In the genomic region with DNA sequence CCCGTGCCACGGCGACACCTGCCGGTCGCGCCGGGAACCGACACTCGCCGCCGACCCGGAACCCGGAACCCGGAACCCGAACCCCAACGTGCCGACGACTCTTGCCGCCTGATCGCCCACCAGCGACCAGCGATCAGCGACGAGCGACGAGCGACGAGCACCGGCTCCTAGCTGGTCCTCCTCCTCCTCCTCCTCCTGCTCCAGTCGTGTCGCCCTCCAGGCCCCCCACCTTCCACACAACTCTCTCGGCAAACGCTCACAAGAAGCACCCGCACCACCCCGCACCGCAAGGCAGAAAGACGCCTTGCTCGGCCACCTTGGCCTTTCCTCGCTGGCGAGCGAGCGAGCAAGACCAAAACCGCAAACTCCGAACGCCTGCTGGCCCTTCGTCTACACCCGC, we compare ENCODE assay signal across 8 mouse cellular contexts.
DNase-seq lines count a peak whose midpoint lies in the region; ATAC-seq and TF ChIP-seq lines count a peak whose summit lies in the region.
"Not testable (repeated sequence)": the region's sequence is repeated elsewhere in the genome, so short reads cannot be mapped to it uniquely, and the experiment has no call there.

No protein-coding gene starts in this region.

- H3ac ChIP-seq in C2C12 (ENCODE audit: control insufficient read depth, insufficient read length, low read depth), result not testable (repeated sequence)

- H3K79me3 ChIP-seq in C2C12 (ENCODE audit: low read depth), result not testable (repeated sequence)

- 8% methylated on average over 16 of the region's 47 CpGs for WGBS in heart, embryonic 14.5 days
- 3% methylated on average over 22 of the region's 47 CpGs for WGBS in kidney, adult 2 months
- WGBS in liver, embryonic 13.5 days (ENCODE audit: insufficient replicate concordance), result 7% methylated on average over 20 of the region's 47 CpGs
- 14% methylated on average over 22 of the region's 47 CpGs for WGBS in midbrain, embryonic 15.5 days
- 10% methylated on average over 12 of the region's 47 CpGs for WGBS in stomach, embryonic 14.5 days

- peak overlapping the region; percentile 57 for H3K4me2 ChIP-seq in heart, embryonic 14.5 days (ENCODE audit: low read length)
- peak overlapping the region; percentile 66 for H3K4me2 ChIP-seq in liver, embryonic 13.5 days
- peak overlapping the region; percentile 40 for H3K4me2 ChIP-seq in midbrain, embryonic 15.5 days
- peak overlapping the region; percentile 34; the same call in 1 of the 2 replicates for H3K4me2 ChIP-seq in stomach, embryonic 14.5 days (replicated peaks; ENCODE audit: low read depth, low read length)

- not testable (repeated sequence) for TF ChIP-seq CTCF in C2C12 (IDR thresholded peaks at IDR 0.05; ENCODE audit: control insufficient read depth, insufficient read depth, insufficient read length); embryonic fibroblast, embryonic 13.5 days (IDR thresholded peaks at IDR 0.05; ENCODE audit: borderline replicate concordance, insufficient read depth, low read length); kidney, adult 2 months (conservative IDR thresholded peaks at IDR 0.05; ENCODE audit: insufficient read depth, insufficient read length, low read depth, low read length)

- not testable (repeated sequence) for ATAC-seq in heart, embryonic 14.5 days (ENCODE audit: insufficient number of reproducible peaks, insufficient read depth, low FRiP score, low read depth); liver, embryonic 13.5 days (ENCODE audit: low read depth); midbrain, embryonic 15.5 days (replicated peaks); stomach, embryonic 14.5 days (ENCODE audit: insufficient number of reproducible peaks, insufficient read depth, low FRiP score, low read depth)

- H3K9ac ChIP-seq in heart, embryonic 14.5 days (ENCODE audit: low read length); midbrain, embryonic 15.5 days; stomach, embryonic 14.5 days (replicated peaks; ENCODE audit: low read depth, low read length): not testable (repeated sequence)
- H3K9ac ChIP-seq in liver, embryonic 13.5 days, result peak overlapping the region; percentile 59; the same call in 1 of the 2 replicates

- H3K9me3 ChIP-seq in heart, embryonic 14.5 days (ENCODE audit: control insufficient read depth, low read length); liver, embryonic 13.5 days (replicated peaks); midbrain, embryonic 15.5 days; stomach, embryonic 14.5 days (ENCODE audit: control insufficient read depth, low read depth, low read length): not testable (repeated sequence)

- not testable (repeated sequence) for H3K27ac ChIP-seq in embryonic fibroblast, embryonic 13.5 days (ENCODE audit: insufficient read depth, low read length); heart, embryonic 14.5 days (replicated peaks in 1 of 2; ENCODE audit: control insufficient read depth in 1 of 2, insufficient read depth in 1 of 2, low read depth in 2 of 2, low read length in 2 of 2); liver, embryonic 13.5 days; stomach, embryonic 14.5 days (ENCODE audit: low read length)
- H3K27ac ChIP-seq in kidney, adult 2 months (ENCODE audit: insufficient read depth, low read depth, low read length), result peak overlapping the region; percentile 50; the same call in 1 of the 2 replicates
- H3K27ac ChIP-seq in midbrain, embryonic 15.5 days, result 0 out of 2 replicates have a peak overlapping the region, but pooled peaks have one; percentile 58

- not testable (repeated sequence) for H3K79me2 ChIP-seq in C2C12 (ENCODE audit: control insufficient read depth, insufficient read depth)

- not testable (repeated sequence) for H3K27me3 ChIP-seq in C2C12 (ENCODE audit: control insufficient read depth, insufficient read depth, insufficient read length); heart, embryonic 14.5 days (ENCODE audit: control insufficient read depth, insufficient read depth, low read length); kidney, adult 2 months (replicated peaks; ENCODE audit: control insufficient read depth, insufficient read depth, low read length); liver, embryonic 13.5 days; midbrain, embryonic 15.5 days (replicated peaks); stomach, embryonic 14.5 days (ENCODE audit: control insufficient read depth, insufficient read depth, low read length)

- not testable (repeated sequence) for H3K4me1 ChIP-seq in embryonic fibroblast, embryonic 13.5 days (ENCODE audit: control insufficient read depth, insufficient read depth, low read length); heart, embryonic 14.5 days (ENCODE audit: control insufficient read depth in 2 of 2, insufficient read depth in 2 of 2, low read length in 2 of 2); kidney, adult 2 months (ENCODE audit: control insufficient read depth, insufficient read depth, low read length); liver, embryonic 13.5 days (replicated peaks); midbrain, embryonic 15.5 days; stomach, embryonic 14.5 days (ENCODE audit: control insufficient read depth, insufficient read depth, low read length)

- DNase-seq in cerebellum, adult 11 months, result peak; percentile 31
- DNase-seq in kidney, adult 2 months, result peak; percentile 4
- DNase-seq in liver, embryonic 13.5 days, result not testable (repeated sequence)

- TF ChIP-seq POLR2A in embryonic fibroblast, embryonic 13.5 days (IDR thresholded peaks at IDR 0.05; ENCODE audit: low read depth, low read length); kidney, adult 2 months (IDR thresholded peaks at IDR 0.05; ENCODE audit: low read depth, low read length): not testable (repeated sequence)

- H3K4me3 ChIP-seq in C2C12 (ENCODE audit: insufficient read depth, poor library complexity, severe bottlenecking), result peak overlapping the region; percentile 23
- H3K4me3 ChIP-seq in embryonic fibroblast, embryonic 13.5 days (ENCODE audit: insufficient read depth, low read length), result peak overlapping the region; percentile 42
- peak overlapping the region; percentile 35 to 63 for H3K4me3 ChIP-seq in heart, embryonic 14.5 days (ENCODE audit: control insufficient read depth in 1 of 2, insufficient read depth in 1 of 2, low read depth in 1 of 2, low read length in 2 of 2)
- H3K4me3 ChIP-seq in kidney, adult 2 months (ENCODE audit: insufficient read depth, low read depth, low read length), result peak overlapping the region; percentile 83
- H3K4me3 ChIP-seq in liver, embryonic 13.5 days (replicated peaks), result peak overlapping the region; percentile 58
- H3K4me3 ChIP-seq in midbrain, embryonic 15.5 days, result peak overlapping the region; percentile 42
- H3K4me3 ChIP-seq in stomach, embryonic 14.5 days (ENCODE audit: low read depth, low read length), result peak overlapping the region; percentile 27; the same call in 1 of the 2 replicates

- H3K36me3 ChIP-seq in C2C12 (ENCODE audit: control insufficient read depth, insufficient read depth); heart, embryonic 14.5 days (ENCODE audit: control insufficient read depth, insufficient read depth, low read length); kidney, adult 2 months (ENCODE audit: control insufficient read depth, insufficient read depth, low read length); liver, embryonic 13.5 days; midbrain, embryonic 15.5 days (replicated peaks); stomach, embryonic 14.5 days (ENCODE audit: control insufficient read depth, insufficient read depth, low read length): not testable (repeated sequence)

Comparison
In these comparisons a context has a peak if more than half of its experiments do, and no peak if none do; other contexts are left out.
1. H3K4me3 ChIP-seq: peak in every context shown above with its lines; median percentile 83 in kidney, adult 2 months; 58 in liver, embryonic 13.5 days; 49 in heart, embryonic 14.5 days; 42 in embryonic fibroblast, embryonic 13.5 days; 42 in midbrain, embryonic 15.5 days; 27 in stomach, embryonic 14.5 days; 23 in C2C12.